Mouse (Mus musculus): ENCODE data around the gene Ggt5. TPM values are rescaled to one million over a fixed set of nuclear protein-coding genes. Genes with fewer than 3 reads are reported as not detected.

Gene Ggt5
- polyA plus RNA-seq, 1 experiment from 2014 or later: 6.1 TPM

DNA sequence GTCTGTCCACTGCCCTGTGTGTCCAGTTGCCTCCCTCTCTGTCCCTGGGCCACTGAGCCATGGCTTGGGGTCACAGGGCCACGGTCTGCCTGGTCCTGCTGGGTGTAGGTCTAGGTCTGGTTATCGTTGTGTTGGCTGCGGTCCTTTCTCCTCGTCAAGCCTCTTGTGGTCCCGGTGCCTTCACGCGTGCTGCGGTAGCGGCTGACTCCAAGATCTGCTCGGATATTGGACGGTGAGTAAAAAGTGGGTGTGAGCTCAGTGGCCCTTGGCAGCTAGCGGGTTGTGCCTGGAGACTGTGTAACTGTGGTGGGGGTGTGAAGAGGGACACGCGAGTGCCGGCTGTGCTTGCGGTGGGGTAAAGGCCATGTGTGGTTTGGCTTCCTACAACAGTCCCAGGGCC lies 511 bp downstream of the Ggt5 start:
- peak overlapping the region; percentile 42 for H3K9ac ChIP-seq
- peak overlapping the region; percentile 59 for H3K4me2 ChIP-seq
- H3K27ac ChIP-seq (ENCODE audit: poor library complexity, severe bottlenecking): peak overlapping the region; percentile 70
- no peak for ATAC-seq (ENCODE audit: insufficient number of reproducible peaks, low FRiP score)
- H3K9me3 ChIP-seq (replicated peaks): no peaks in the 10 kb centered on the region
- peak overlapping the region; percentile 34 for H3K4me3 ChIP-seq
- peaks cover 12% of the 10 kb centered on the region for H3K27me3 ChIP-seq (replicated peaks)
- 59% methylated on average over 16 of the region's 16 CpGs for WGBS
- H3K36me3 ChIP-seq: no peaks in the 10 kb centered on the region
- peaks cover 32% of the 10 kb centered on the region for H3K4me1 ChIP-seq (replicated peaks)

DNA sequence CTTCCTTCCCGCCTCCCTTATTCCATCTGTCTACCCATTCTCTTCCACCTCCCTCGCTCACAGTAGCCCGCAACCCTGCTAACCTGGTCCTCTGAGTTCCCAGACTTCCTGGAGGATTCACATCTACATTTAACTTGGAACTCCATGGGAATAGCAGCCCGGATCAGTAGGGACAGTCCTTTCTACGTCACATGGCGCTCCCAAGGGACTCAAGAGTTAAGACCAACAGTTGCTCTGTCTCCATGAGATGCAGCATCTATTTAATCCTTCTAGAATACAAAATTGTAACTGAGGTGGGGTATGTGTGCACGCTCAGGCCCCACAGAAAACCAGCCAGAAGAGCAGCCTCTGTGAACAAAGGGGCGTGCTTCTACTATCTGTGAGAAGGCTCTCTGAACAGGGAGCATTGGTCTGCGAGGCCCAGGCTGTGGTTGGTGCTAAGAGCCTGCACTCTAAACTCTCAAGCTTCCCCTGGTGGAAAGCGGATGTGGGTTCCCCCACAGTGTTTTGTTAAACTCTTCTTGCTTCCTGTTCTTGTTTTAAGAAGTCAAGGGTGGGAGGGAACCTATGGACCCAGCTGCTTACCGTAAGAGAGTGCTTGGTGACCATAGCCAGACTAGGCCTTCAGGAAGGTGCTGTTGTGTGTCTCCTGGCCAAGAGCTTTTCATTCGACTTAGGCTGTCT lies 2.2 kb downstream of the Ggt5 start:
- peak overlapping the region; percentile 59 for H3K4me2 ChIP-seq
- peak; percentile 68 for ATAC-seq (ENCODE audit: insufficient number of reproducible peaks, low FRiP score)
- no peak overlapping the region for H3K9ac ChIP-seq
- H3K9me3 ChIP-seq (replicated peaks): no peaks in the 10 kb centered on the region
- H3K4me3 ChIP-seq: no peak overlapping the region
- 57% methylated on average over 12 of the region's 12 CpGs for WGBS
- no peaks in the 10 kb centered on the region for H3K27me3 ChIP-seq (replicated peaks)
- peak overlapping the region; percentile 81 for H3K27ac ChIP-seq (ENCODE audit: poor library complexity, severe bottlenecking)
- H3K36me3 ChIP-seq: no peaks in the 10 kb centered on the region
- H3K4me1 ChIP-seq (replicated peaks): peaks cover 35% of the 10 kb centered on the region

DNA sequence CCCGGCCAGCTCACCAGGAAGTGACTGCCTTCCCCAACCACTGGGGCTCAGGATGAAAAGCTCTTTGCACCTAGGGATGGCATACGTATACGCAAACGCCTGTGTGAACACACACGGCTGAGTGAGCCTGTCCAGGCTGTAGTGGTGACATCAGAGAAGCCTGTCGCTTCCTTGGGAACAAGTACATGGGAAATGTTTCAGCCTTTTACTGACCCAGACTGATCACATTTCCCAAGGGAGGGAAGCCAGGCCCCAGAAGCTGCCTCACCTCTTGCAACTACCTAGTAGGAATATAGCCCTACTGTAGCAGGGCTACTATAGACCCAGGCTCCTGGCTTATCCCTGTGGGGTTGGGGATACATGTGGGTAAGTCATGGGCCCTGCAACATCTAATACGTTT lies 3.4 kb downstream of the Ggt5 start:
- H3K4me3 ChIP-seq: no peak overlapping the region
- H3K9me3 ChIP-seq (replicated peaks): peaks cover 3% of the 10 kb centered on the region
- no peak for ATAC-seq (ENCODE audit: insufficient number of reproducible peaks, low FRiP score)
- H3K9ac ChIP-seq: no peak overlapping the region
- no peaks in the 10 kb centered on the region for H3K36me3 ChIP-seq
- WGBS: 58% methylated on average over 7 of the region's 7 CpGs
- no peak overlapping the region for H3K4me2 ChIP-seq
- 0 out of 2 replicates have a peak overlapping the region, but pooled peaks have one; percentile 81 for H3K27ac ChIP-seq (ENCODE audit: poor library complexity, severe bottlenecking)
- H3K27me3 ChIP-seq (replicated peaks): no peaks in the 10 kb centered on the region
- H3K4me1 ChIP-seq (replicated peaks): peaks cover 34% of the 10 kb centered on the region

DNA sequence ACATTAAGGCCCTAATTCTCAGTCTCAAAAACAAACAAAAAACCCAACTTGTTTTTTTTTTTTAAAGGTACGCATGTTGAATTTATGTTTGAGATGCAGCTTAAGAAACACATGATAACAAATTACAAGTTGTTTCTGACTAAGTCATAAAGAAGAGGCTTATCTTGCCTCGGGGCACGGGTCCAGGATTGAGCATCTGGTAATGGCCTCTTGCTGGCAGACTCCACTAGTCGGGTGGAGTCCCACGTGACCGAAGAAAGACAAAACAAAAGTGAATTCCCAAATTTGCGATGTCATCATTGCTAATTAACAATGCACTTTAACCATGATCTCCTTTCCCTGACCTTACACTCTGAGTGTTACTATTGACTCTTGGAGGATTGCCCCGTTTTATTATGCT lies 6.8 kb downstream of the Ggt5 start:
- H3K9ac ChIP-seq: no peak overlapping the region
- peaks cover 13% of the 10 kb centered on the region; the same call in 1 of the 2 replicates for H3K4me1 ChIP-seq (replicated peaks)
- peaks cover 3% of the 10 kb centered on the region for H3K9me3 ChIP-seq (replicated peaks)
- H3K4me3 ChIP-seq: no peak overlapping the region
- no peaks in the 10 kb centered on the region for H3K27me3 ChIP-seq (replicated peaks)
- peaks cover 5% of the 10 kb centered on the region; the same call in 1 of the 2 replicates for H3K36me3 ChIP-seq
- no peak overlapping the region for H3K4me2 ChIP-seq
- H3K27ac ChIP-seq (ENCODE audit: poor library complexity, severe bottlenecking): no peak overlapping the region
- 71% methylated on average over 8 of the region's 8 CpGs for WGBS
- no peak for ATAC-seq (ENCODE audit: insufficient number of reproducible peaks, low FRiP score)

DNA sequence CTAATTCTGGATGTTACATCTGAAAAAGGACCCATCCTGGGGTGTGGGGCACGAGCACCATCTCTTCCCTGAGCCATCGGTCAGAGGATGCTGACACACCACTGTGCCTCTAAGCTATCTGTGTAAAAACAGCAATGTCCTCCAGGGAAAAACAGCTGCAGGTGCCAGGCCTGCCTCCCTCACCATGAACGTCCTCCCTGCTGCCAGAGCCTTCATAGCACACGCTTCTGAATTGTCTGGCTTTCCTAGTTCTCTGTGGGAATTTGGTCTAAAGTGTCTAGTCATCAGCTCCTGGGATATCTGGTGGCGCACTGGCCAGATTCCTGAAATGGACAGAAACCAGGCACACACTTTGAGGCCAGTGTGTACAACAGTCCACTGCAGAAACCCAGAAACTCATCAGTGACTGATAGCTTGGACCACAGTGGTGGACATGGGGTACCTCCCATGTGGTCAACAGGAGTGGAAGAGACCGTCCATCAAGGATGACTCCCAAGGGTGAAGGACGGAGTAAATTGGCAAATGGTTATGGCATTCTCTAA lies 11.1 kb downstream of the Ggt5 start:
- Histone ChIP-seq H3K4me3 (no peak overlapping the region), H3K36me3 (peaks cover 5% of the 10 kb centered on the region; the same call in 1 of the 2 replicates), H3K4me2 (no peak overlapping the region), H3K27me3 (replicated peaks) (no peaks in the 10 kb centered on the region), H3K27ac (ENCODE audit: poor library complexity, severe bottlenecking) (no peak overlapping the region), H3K4me1 (replicated peaks) (peaks cover 7% of the 10 kb centered on the region), H3K9me3 (replicated peaks) (peaks cover 3% of the 10 kb centered on the region), H3K9ac (no peak overlapping the region)
- WGBS: 63% methylated on average over 7 of the region's 7 CpGs
- ATAC-seq (ENCODE audit: insufficient number of reproducible peaks, low FRiP score): no peak

DNA sequence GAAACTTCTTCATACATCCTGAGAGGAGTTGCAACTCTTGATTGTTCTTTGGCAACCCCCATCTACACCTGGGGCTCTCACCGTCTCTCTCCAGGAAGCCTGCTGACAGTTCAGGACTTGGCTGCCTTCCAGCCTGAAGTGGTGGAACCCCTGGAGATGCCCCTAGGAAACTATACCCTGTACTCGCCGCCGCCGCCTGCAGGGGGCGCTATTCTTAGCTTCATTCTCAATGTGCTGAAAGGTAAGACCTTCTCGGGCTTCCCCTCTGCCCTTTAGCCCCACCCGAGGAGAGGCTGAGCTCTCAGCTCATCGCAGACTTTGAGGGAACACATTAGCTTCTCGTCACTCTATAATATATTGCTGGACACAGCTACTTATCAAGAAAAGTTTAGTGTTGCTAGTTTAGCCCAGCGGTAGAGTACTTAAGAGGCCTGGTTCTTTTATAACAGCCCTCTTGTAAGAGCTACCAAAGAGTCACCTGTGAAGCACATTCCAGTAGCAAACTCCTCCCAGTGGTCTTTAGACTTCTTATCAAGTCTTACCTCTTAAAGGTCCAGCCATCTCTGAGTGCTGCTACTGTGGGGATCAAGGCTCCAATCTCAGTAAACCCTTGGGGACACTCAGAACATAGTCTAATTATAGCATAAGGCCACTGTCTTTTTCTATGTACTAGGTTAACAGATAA lies 16.2 kb downstream of the Ggt5 start:
- no peak overlapping the region for H3K9ac ChIP-seq
- H3K4me2 ChIP-seq: no peak overlapping the region
- H3K27me3 ChIP-seq (replicated peaks): no peaks in the 10 kb centered on the region
- 31% methylated on average over 11 of the region's 11 CpGs for WGBS
- peaks cover 8% of the 10 kb centered on the region for H3K4me1 ChIP-seq (replicated peaks)
- ATAC-seq (ENCODE audit: insufficient number of reproducible peaks, low FRiP score): no peak
- H3K27ac ChIP-seq (ENCODE audit: poor library complexity, severe bottlenecking): no peak overlapping the region
- no peaks in the 10 kb centered on the region for H3K36me3 ChIP-seq
- H3K9me3 ChIP-seq (replicated peaks): no peaks in the 10 kb centered on the region
- no peak overlapping the region for H3K4me3 ChIP-seq

DNA sequence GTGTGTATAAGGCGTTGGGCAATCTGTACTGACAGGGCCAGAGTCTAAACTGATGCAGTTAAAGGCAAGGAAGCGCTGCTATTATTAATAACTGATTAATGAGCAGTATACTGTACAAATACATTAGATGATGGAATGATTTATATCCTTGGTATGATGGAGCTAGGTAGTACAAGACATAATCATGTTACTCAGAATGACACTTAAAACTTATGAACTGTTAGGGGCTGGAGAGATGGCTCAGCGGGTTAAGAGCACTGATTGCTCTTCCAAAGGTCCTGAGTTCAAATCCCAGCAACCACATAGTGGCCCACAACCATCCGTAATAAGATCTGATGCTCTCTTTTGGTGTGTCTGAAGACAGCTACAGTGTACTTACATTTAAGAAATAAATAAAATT lies 18.1 kb downstream of the Ggt5 start:
- H3K27ac ChIP-seq (ENCODE audit: poor library complexity, severe bottlenecking): no peak overlapping the region
- H3K36me3 ChIP-seq: no peaks in the 10 kb centered on the region
- H3K27me3 ChIP-seq (replicated peaks): no peaks in the 10 kb centered on the region
- peaks cover 8% of the 10 kb centered on the region for H3K4me1 ChIP-seq (replicated peaks)
- no peak overlapping the region for H3K4me3 ChIP-seq
- H3K4me2 ChIP-seq: no peak overlapping the region
- 84% methylated on average over 4 of the region's 4 CpGs for WGBS
- no peak overlapping the region for H3K9ac ChIP-seq
- no peak for ATAC-seq (ENCODE audit: insufficient number of reproducible peaks, low FRiP score)
- no peaks in the 10 kb centered on the region for H3K9me3 ChIP-seq (replicated peaks)

DNA sequence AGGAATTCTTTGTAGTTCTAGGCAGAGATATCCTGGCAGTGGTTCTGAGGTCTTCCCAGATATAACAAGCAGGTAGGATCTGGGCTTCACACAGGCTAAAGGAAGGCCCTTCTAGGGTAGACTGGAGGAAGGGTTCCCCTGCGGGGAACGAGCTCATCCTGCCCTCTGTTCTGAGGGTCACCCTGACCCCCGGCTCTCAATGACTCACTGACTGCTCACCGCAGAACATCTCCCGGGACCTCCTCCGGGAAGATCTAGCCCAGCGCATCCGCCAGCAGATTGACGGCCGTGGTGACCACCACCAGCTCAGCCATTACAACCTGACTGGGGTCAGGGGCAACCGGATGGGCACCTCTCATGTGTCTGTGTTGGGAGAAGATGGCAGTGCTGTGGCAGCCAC lies 19.8 kb downstream of the Ggt5 start:
- Histone ChIP-seq H3K36me3 (no peaks in the 10 kb centered on the region), H3K9ac (no peak overlapping the region), H3K4me2 (no peak overlapping the region), H3K27ac (ENCODE audit: poor library complexity, severe bottlenecking) (no peak overlapping the region), H3K4me3 (no peak overlapping the region), H3K4me1 (replicated peaks) (peaks cover 8% of the 10 kb centered on the region), H3K9me3 (replicated peaks) (no peaks in the 10 kb centered on the region), H3K27me3 (replicated peaks) (no peaks in the 10 kb centered on the region)
- 85% methylated on average over 11 of the region's 11 CpGs for WGBS
- no peak for ATAC-seq (ENCODE audit: insufficient number of reproducible peaks, low FRiP score)

DNA sequence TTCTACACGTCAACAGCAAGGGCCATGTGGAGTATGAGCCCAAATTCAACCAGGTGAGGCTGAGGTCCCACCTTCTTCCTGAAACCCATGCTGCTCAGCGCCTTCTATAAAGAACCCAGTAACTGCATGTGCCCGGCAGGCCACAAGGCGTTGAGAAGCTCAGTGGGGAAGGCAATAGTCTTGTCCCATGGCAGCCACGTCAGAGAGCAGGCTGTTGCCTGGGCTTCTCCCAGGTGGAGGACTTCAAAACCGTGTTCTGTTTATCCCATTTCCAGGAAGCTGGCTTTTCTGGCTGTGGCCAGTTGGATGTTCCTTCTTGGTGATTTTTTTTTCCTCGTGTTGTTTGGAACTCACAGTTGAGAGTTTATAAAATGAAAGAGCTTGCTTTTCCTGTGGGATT lies 21.3 kb downstream of the Ggt5 start:
- H3K4me3 ChIP-seq: no peak overlapping the region
- no peaks in the 10 kb centered on the region for H3K9me3 ChIP-seq (replicated peaks)
- no peak for ATAC-seq (ENCODE audit: insufficient number of reproducible peaks, low FRiP score)
- peaks cover 1% of the 10 kb centered on the region for H3K4me1 ChIP-seq (replicated peaks)
- H3K4me2 ChIP-seq: no peak overlapping the region
- no peak overlapping the region for H3K9ac ChIP-seq
- no peak overlapping the region for H3K27ac ChIP-seq (ENCODE audit: poor library complexity, severe bottlenecking)
- H3K27me3 ChIP-seq (replicated peaks): no peaks in the 10 kb centered on the region
- no peaks in the 10 kb centered on the region for H3K36me3 ChIP-seq
- WGBS: 44% methylated on average over 7 of the region's 7 CpGs

DNA sequence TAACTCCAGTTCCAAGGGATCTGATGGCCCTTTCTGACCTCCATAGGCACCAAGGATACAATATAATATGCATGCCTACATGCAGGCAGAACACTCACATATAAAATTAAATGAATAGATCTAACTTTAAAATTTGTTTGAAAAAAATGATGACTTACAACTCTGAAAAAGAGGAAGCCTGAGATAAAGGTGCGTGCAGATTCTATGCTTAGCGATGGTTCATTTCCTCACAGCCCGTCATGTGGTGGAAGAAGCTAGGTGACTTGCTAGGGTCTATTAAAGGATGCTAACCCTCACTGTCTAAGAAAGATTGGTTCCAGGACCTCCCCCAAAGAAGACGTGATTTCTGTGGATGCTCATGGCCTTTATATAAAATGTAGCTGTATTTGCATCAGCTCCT lies 26.9 kb downstream of the Ggt5 start:
- Histone ChIP-seq H3K4me1 (replicated peaks) (no peaks in the 10 kb centered on the region), H3K27ac (ENCODE audit: poor library complexity, severe bottlenecking) (no peak overlapping the region), H3K9ac (no peak overlapping the region), H3K4me3 (no peak overlapping the region), H3K9me3 (replicated peaks) (no peaks in the 10 kb centered on the region), H3K36me3 (no peaks in the 10 kb centered on the region), H3K27me3 (replicated peaks) (no peaks in the 10 kb centered on the region), H3K4me2 (no peak overlapping the region)
- WGBS: 82% methylated on average over 4 of the region's 4 CpGs
- ATAC-seq (ENCODE audit: insufficient number of reproducible peaks, low FRiP score): no peak

DNA sequence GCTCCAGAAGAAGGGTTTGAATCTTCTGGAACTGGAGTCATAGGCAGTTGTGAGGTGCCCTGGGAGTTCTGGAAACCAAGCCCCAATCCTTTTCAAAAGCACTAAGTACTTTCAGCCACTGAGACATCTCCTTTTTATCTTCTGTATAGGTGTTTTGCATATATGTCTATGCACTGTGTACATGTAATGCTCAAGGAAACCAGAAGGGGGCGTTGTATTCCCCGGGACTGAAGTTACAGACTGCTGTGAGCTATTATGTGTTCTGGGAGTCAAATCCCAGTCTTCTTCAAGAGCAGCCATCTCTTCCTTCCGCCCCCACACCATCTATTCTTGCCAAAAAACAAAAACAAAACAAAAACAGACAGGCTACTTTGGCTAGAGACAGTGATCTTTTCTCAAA lies 31.7 kb downstream of the Ggt5 start:
- Histone ChIP-seq H3K27me3 (replicated peaks) (no peaks in the 10 kb centered on the region), H3K4me2 (no peak overlapping the region), H3K9ac (no peak overlapping the region), H3K4me1 (replicated peaks) (no peaks in the 10 kb centered on the region), H3K9me3 (replicated peaks) (peaks cover 5% of the 10 kb centered on the region), H3K27ac (ENCODE audit: poor library complexity, severe bottlenecking) (no peak overlapping the region), H3K4me3 (no peak overlapping the region), H3K36me3 (no peaks in the 10 kb centered on the region)
- WGBS: 45% methylated on average over 3 of the region's 3 CpGs
- no peak for ATAC-seq (ENCODE audit: insufficient number of reproducible peaks, low FRiP score)
